Comparison of ENCODE assay signal across 28 mouse cellular contexts in genomic region chr7:142030073-142030472, GRCm38 (mm10).
"Had no signal": no experiment of that assay in that cellular context is flagged by ENCODE, and none has a peak within 500 bp of the region (broad histone marks: within the 10 kb centered on the region; RNA-seq: fewer than 3 reads in every experiment).

No protein-coding gene starts in this region.

- DNase-seq: cerebellum, adult 8-10 months; cerebellum, adult 9-10 months; cerebellum, adult 9-11 months; cerebellum, postnatal 10 days; cerebellum, postnatal 14 days; cerebellum, postnatal 25 days; cerebellum, postnatal 36 days; embryo, embryonic 11 days; forebrain, postnatal 0 days; gastrocnemius, adult 2 months; gastrocnemius, postnatal 10 days; gastrocnemius, postnatal 14 days; gastrocnemius, postnatal 25 days; gastrocnemius, postnatal 36 days; heart, adult 11 months; heart, adult 18-20 months; heart, adult 2 months had no signal

- H3K4me1 ChIP-seq: forebrain, embryonic 15.5 days had no signal

- H3K36me3 ChIP-seq: embryonic facial prominence, embryonic 10.5 days; embryonic facial prominence, embryonic 12.5 days; embryonic facial prominence, embryonic 13.5 days; embryonic facial prominence, embryonic 15.5 days; forebrain, embryonic 10.5 days; forebrain, embryonic 12.5 days; forebrain, embryonic 15.5 days had no signal

- ATAC-seq: forebrain, embryonic 13.5 days; forebrain, embryonic 14.5 days; forebrain, embryonic 15.5 days; forebrain, embryonic 16.5 days; forebrain, postnatal 0 days had no signal

- H3K4me3 ChIP-seq: embryonic facial prominence, embryonic 10.5 days; embryonic facial prominence, embryonic 12.5 days; embryonic facial prominence, embryonic 13.5 days; embryonic facial prominence, embryonic 15.5 days; erythroblast, embryonic 14.5 days; forebrain, embryonic 10.5 days; forebrain, embryonic 12.5 days; forebrain, embryonic 13.5 days; forebrain, embryonic 15.5 days; gastrocnemius, adult 2 months; heart, adult 2 months had no signal

- H3K9me3 ChIP-seq: embryonic facial prominence, embryonic 10.5 days; embryonic facial prominence, embryonic 12.5 days; embryonic facial prominence, embryonic 13.5 days; embryonic facial prominence, embryonic 15.5 days; forebrain, embryonic 10.5 days; forebrain, embryonic 12.5 days; forebrain, embryonic 13.5 days; forebrain, embryonic 15.5 days had no signal

- H3K27me3 ChIP-seq: embryonic facial prominence, embryonic 12.5 days; embryonic facial prominence, embryonic 13.5 days; embryonic facial prominence, embryonic 15.5 days; forebrain, embryonic 12.5 days; forebrain, embryonic 13.5 days; forebrain, embryonic 15.5 days had no signal

- H3K4me2 ChIP-seq: embryonic facial prominence, embryonic 12.5 days; embryonic facial prominence, embryonic 13.5 days; embryonic facial prominence, embryonic 15.5 days; forebrain, embryonic 12.5 days; forebrain, embryonic 13.5 days; forebrain, embryonic 15.5 days had no signal

- H3K9ac ChIP-seq: embryonic facial prominence, embryonic 12.5 days; embryonic facial prominence, embryonic 13.5 days; embryonic facial prominence, embryonic 15.5 days; forebrain, embryonic 12.5 days; forebrain, embryonic 13.5 days; forebrain, embryonic 15.5 days; forebrain, postnatal 0 days had no signal

- H3K27ac ChIP-seq: embryonic facial prominence, embryonic 10.5 days; embryonic facial prominence, embryonic 12.5 days; embryonic facial prominence, embryonic 13.5 days; embryonic facial prominence, embryonic 15.5 days; forebrain, embryonic 10.5 days; forebrain, embryonic 12.5 days; forebrain, embryonic 13.5 days; forebrain, embryonic 15.5 days; heart, adult 2 months had no signal
